Mouse (Mus musculus) Patski (cell line): ENCODE measurements around the gene Gm10638. TPM values are rescaled to one million over a fixed set of nuclear protein-coding genes. Genes with fewer than 3 reads are reported as not detected.
A peak's percentile ranks its signal among the peaks of the same experiment; 100 is the strongest.

Experiments
- ATAC-seq: fragments of 100-300 bp; one replicate; pipeline ENCODE4 v1.8.0; 2021
- CTCF ChIA-PET: fragments of 350-600 bp; sonication (Branson Sonifier 250); formaldehyde crosslinking; loops from one replicate; lab custom pipeline; 2022; ENCODE audit warnings: inconsistent platforms; lab: Charles Lee
- POLR2A ChIA-PET: fragments of 350-600 bp; sonication (Branson Sonifier 250); formaldehyde crosslinking; loops from one replicate; lab custom pipeline; 2022; ENCODE audit warnings: antibody characterized with exemption, inconsistent platforms; lab: Charles Lee
- DNase-seq: peaks from one replicate; pipeline ENCODE4 v3.0.0-alpha.2; 2011; ENCODE audit warnings: low read depth, low spot score
- H3K27me3 ChIP-seq: fragments of 371-371 bp; one replicate; pipeline ENCODE4 v1.5.1; 2021
- CTCF ChIP-seq: fragments of 100-300 bp; IDR thresholded peaks from one replicate; pipeline ENCODE4 v1.5.1; 2021
- in situ Hi-C: fragments of 300-500 bp; cut with MboI; formaldehyde crosslinking; loops from 3 replicates; pipeline ENCODE4 v1.11.1; 2018; ENCODE audit warnings: low pct_unique_long_range_greater_than_20kb, mixed read lengths
- polyA plus RNA-seq: library from polyadenylated mRNA; unstranded; gene quantifications from one replicate; pipeline ENCODE4 v1.2.3, GENCODE M21; 2021

Gene Gm10638
- polyA plus RNA-seq, 1 experiment from 2014 or later: 2.4 TPM

DNA sequence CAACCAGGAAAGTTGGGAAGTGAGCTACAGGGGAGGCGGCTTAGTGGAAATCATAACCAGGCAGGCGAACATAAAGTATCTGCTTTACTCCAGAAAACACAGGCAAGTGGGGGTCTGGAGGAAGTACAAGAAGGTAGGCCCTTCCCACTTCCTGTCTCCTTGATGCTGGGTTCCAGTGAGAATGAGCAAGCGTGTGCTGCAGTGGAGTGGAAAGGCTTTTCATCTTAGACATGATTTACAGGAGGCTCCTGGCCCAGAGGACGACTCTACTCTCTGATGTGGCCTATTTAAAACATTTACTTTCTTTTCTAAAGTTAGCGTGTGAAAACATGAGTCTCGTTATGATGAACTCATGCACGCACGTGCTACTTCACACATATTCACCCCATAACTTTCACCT, 33.7 kb downstream of the Gm10638 start:
- TF ChIP-seq CTCF: no peak
- no peak for DNase-seq
- ChIA-PET POLR2A (interaction anchor here (0.6 kb wide), 1 partner anchor 17 kb away, joined by 3 read pairs; no protein-coding TSS in a partner anchor), CTCF (interaction anchor here (1.0 to 1.4 kb wide), 2 partner anchors 8 to 40 kb away, joined by 3 read pairs; no protein-coding TSS in a partner anchor)
- in situ Hi-C loops: no loop called here
- ATAC-seq: no peak
- H3K27me3 ChIP-seq: no peaks in the 10 kb centered on the region

DNA sequence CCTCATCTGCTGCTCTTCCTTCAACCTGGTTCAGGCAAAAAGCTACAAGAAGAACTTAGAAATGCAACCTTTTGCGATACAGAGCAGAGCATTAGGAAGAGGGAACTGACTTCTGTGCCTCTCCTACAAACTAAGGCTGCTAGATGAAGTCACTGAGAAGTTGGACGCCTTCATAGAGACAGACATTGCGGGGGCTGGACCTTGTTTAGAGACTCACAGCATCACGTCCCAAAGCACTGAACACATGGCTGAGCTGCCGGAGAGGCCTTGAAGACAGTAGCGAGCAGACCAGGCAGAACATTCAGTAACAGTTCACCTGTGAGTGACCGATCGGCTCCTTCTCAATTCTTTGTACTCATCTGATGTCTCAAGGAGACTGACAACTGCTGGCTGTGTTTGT, 35.6 kb downstream of the Gm10638 start:
- H3K27me3 ChIP-seq: no peaks in the 10 kb centered on the region
- no peak for ATAC-seq
- DNase-seq: no peak
- no peak for TF ChIP-seq CTCF
- in situ Hi-C loops: no loop called here
- ChIA-PET POLR2A (no interaction called here), CTCF (no interaction called here)

DNA sequence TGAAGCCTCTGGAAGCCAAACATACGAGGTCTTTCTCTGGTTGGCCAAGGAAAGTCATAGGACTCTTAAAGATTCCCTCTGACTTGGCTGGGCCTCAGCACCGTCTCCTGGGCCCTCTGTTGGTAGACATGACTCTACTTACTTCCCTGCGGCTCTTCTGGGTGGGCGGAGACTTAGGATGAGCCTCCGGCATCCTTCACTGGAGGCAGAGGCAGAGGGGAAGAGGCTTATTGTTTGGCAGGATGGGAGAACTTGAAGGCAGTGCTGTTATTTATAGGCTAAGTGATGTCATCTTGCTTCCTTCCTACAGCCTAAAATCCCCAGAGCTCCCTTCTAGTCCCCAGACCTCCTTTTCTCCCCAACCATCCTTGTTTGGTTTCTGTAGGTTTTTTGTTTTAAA, 41.0 kb downstream of the Gm10638 start:
- ATAC-seq (no peak), DNase-seq (no peak)
- POLR2A ChIA-PET: interaction anchor here (1.5 kb wide), 1 partner anchor 41 kb away, joined by 4 read pairs; the partner anchor contains the start of genes Gm10638 and Siah1a
- TF ChIP-seq CTCF: no peak
- in situ Hi-C loops: no loop called here
- CTCF ChIA-PET: interaction anchor here (1.2 to 1.5 kb wide), 2 partner anchors 8 to 33 kb away, joined by 3 read pairs; no protein-coding TSS in a partner anchor
- no peaks in the 10 kb centered on the region for H3K27me3 ChIP-seq

DNA sequence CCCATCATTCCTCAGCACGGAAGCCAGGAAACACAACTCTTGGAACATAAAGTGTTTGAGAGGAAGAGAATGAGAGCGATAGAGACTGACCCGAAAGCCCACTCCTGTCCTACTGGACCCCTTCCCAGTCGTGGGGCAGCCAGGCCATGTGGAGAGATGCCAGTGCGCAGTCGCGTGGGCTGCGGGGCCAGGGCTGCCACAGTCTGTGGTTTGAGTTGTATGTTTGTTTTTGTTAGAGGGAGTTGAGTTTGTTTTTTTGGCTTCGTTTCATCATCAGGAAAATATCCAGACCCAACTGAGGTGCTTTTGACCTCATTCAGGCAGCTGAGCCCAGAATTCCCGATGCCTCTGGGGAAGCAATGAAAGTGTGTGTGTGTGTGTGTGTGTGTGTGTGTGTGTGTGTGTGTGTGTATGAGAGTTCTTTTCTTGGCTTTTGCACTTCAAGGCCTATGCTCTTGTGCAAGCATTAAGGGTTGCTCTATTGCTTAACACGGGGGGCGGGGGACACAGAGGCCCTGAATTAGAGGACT, 42.5 kb downstream of the Gm10638 start:
- TF ChIP-seq CTCF: no peak
- H3K27me3 ChIP-seq: no peaks in the 10 kb centered on the region
- in situ Hi-C loops: no loop called here
- no peak for ATAC-seq
- ChIA-PET CTCF (interaction anchor here (1.0 to 1.5 kb wide), 5 partner anchors 9 to 35 kb away, joined by 3 to 4 read pairs (median 3); no protein-coding TSS in a partner anchor), POLR2A (interaction anchor here (0.7 kb wide), 1 partner anchor 36 kb away, joined by 3 read pairs; no protein-coding TSS in a partner anchor)
- no peak for DNase-seq

DNA sequence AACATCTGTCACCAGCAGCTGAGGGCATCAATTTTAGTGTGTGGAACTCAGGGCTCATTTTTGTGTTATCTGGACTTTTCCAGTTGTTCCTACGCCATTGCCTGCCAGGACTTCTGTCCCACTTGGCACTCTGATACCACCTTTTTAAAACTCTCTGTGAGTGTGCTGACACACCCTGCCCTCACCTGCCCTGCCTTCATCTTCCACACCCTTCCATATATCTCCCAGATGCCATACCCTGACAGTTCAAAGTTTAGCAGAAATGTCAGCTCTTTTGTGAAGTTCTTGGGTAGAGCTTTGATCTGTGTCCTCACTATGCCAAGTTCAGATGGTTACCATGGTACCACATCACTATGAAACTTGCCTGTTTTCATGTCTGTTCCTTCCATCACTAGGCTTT, 44.1 kb downstream of the Gm10638 start:
- ChIA-PET CTCF (interaction anchor here (1.0 to 1.5 kb wide), 4 partner anchors 11 to 114 kb away, joined by 3 to 4 read pairs (median 4); no protein-coding TSS in a partner anchor), POLR2A (no interaction called here)
- ATAC-seq (no peak), DNase-seq (no peak)
- H3K27me3 ChIP-seq: no peaks in the 10 kb centered on the region
- in situ Hi-C loops: no loop called here
- TF ChIP-seq CTCF: no peak

DNA sequence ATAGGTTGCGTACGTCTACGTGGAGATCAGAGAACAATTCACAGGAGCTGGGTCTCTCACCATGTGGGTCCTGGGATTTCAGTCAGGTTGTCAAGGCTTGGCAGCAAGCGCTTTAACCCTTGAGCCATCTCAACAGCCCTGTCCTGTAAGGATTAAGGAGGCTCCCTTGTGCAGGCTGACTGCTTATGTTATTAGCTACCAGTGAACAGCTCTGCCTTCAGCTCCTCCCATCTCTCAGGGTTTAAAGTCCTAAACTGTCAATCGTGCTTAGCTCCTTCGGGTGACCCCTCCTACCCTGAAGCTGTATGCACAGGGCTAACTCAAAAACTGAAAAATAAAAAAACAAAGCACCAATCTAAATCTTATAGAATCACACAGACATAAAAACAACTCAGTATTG, 46.0 kb downstream of the Gm10638 start:
- ChIA-PET CTCF (no interaction called here), POLR2A (interaction anchor here (0.6 kb wide), 1 partner anchor 1101 kb away, joined by 3 read pairs; no protein-coding TSS in a partner anchor)
- ATAC-seq (no peak), DNase-seq (no peak)
- no peak for TF ChIP-seq CTCF
- in situ Hi-C loops: no loop called here
- H3K27me3 ChIP-seq: no peaks in the 10 kb centered on the region

DNA sequence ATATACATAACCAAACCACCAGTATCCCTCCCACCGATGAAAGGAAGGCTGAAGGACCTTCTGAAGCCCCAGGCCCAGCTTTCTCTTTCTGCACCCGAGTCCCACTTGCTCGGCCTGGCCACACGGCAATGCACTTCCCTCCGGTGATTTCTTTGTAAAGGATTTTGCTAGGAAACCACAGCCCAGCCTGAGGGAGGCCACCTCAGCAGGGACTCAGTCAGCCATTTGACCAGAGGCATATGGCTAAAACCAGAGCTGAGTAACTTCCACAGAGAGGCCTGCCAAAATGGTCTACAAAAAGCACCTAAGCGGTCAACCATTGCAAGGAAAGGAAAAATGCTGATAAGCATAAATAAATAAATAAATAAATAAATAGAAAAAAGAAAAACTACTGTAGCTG, 49.2 kb downstream of the Gm10638 start:
- in situ Hi-C loops: no loop called here
- peak; percentile 88 for ATAC-seq
- H3K27me3 ChIP-seq: no peaks in the 10 kb centered on the region
- CTCF ChIA-PET: interaction anchor here (0.8 to 1.5 kb wide), 5 partner anchors 9 to 104 kb away, joined by 3 to 5 read pairs (median 3); no protein-coding TSS in a partner anchor
- no peak for TF ChIP-seq CTCF
- POLR2A ChIA-PET: interaction anchor here (0.6 to 1.5 kb wide), 3 partner anchors 8 to 82 kb away, joined by 3 to 4 read pairs (median 3); no protein-coding TSS in a partner anchor
- DNase-seq: peak; percentile 59

Other genes starting within 250 kb of the Gm10638 start
- 0.03 TPM for gene Abcc12, start 165.0 kb upstream of the Gm10638 start, polyA plus RNA-seq
- 106 TPM for gene Lonp2, start 121.7 kb upstream of the Gm10638 start, polyA plus RNA-seq
- 28.8 TPM for gene Siah1a, start 235 bp downstream of the Gm10638 start, polyA plus RNA-seq
- gene N4bp1, start 139.6 kb downstream of the Gm10638 start, polyA plus RNA-seq: 35.2 TPM